Mouse (Mus musculus) kidney, embryonic 14.5 days (tissue): ENCODE measurements around the gene Slamf9. TPM values are rescaled to one million over a fixed set of nuclear protein-coding genes. Genes with fewer than 3 reads are reported as not detected.
A peak's percentile ranks its signal among the peaks of the same experiment; 100 is the strongest.

Experiments used
- ATAC-seq: fragments of 200-750 bp; cut with Nextera tagmentation; 2 replicates; pipeline ENCODE4 v1.8.0; 2017; ENCODE audit warnings: moderate number of reproducible peaks, mild to moderate bottlenecking, moderate TSS enrichment, moderate library complexity; ENCODE audit not compliant: low FRiP score, low TSS enrichment
- H3K27ac ChIP-seq: fragments of 300-500 bp; sonication (generic); 2 replicates; pipeline ENCODE4 v1.5.1; 2014; ENCODE audit warnings: low read depth, mild to moderate bottlenecking, low read length, moderate library complexity, mixed read lengths
- H3K27me3 ChIP-seq: fragments of 300-500 bp; sonication (generic); 2 replicates; pipeline ENCODE4 v1.6.1; 2014; ENCODE audit warnings: mild to moderate bottlenecking, low read length; ENCODE audit not compliant: control insufficient read depth, insufficient read depth
- H3K36me3 ChIP-seq: fragments of 300-500 bp; sonication (generic); 2 replicates; pipeline ENCODE4 v1.6.1; 2014; ENCODE audit warnings: low read length, mixed read lengths; ENCODE audit not compliant: control insufficient read depth, insufficient read depth
- H3K4me1 ChIP-seq: fragments of 300-500 bp; sonication (generic); 2 replicates; pipeline ENCODE4 v1.6.1; 2014; ENCODE audit warnings: low read length, mixed read lengths; ENCODE audit not compliant: control insufficient read depth, insufficient read depth
- H3K4me2 ChIP-seq: fragments of 300-500 bp; sonication (generic); replicated peaks from 2 replicates; pipeline ENCODE4 v1.6.1; 2014; ENCODE audit warnings: low read depth, mild to moderate bottlenecking, low read length
- H3K4me3 ChIP-seq: fragments of 300-500 bp; sonication (generic); 2 replicates; pipeline ENCODE4 v1.5.1; 2014; ENCODE audit warnings: mild to moderate bottlenecking, low read length
- H3K9ac ChIP-seq: fragments of 300-500 bp; sonication (generic); 2 replicates; pipeline ENCODE4 v1.6.1; 2014; ENCODE audit warnings: low read depth, mild to moderate bottlenecking, low read length, moderate library complexity
- H3K9me3 ChIP-seq: fragments of 300-500 bp; sonication (generic); 2 replicates; pipeline ENCODE4 v1.6.1; 2016; ENCODE audit warnings: low read length; ENCODE audit not compliant: control insufficient read depth
- WGBS: fragments of 180-500 bp; shearing (Covaris S2); extraction: QIAGEN DNeasy Blood & Tissue Kit; methylation state at CpG from one replicate; pipeline ENCODE4 v1.1.7; 2014; 5-methylcytosine and 5-hydroxymethylcytosine counted together
- polyA plus RNA-seq: library from polyadenylated mRNA; unstranded; fragments of >200 nt; fragmentation: Nextera tagmentation; extraction: Ambion mirVana; gene quantifications from 2 replicates; pipeline ENCODE4 v1.2.1, GENCODE M21; 2014

Slamf9 gene
- polyA plus RNA-seq, 1 experiment from 2014 or later: 0.74 TPM

DNA sequence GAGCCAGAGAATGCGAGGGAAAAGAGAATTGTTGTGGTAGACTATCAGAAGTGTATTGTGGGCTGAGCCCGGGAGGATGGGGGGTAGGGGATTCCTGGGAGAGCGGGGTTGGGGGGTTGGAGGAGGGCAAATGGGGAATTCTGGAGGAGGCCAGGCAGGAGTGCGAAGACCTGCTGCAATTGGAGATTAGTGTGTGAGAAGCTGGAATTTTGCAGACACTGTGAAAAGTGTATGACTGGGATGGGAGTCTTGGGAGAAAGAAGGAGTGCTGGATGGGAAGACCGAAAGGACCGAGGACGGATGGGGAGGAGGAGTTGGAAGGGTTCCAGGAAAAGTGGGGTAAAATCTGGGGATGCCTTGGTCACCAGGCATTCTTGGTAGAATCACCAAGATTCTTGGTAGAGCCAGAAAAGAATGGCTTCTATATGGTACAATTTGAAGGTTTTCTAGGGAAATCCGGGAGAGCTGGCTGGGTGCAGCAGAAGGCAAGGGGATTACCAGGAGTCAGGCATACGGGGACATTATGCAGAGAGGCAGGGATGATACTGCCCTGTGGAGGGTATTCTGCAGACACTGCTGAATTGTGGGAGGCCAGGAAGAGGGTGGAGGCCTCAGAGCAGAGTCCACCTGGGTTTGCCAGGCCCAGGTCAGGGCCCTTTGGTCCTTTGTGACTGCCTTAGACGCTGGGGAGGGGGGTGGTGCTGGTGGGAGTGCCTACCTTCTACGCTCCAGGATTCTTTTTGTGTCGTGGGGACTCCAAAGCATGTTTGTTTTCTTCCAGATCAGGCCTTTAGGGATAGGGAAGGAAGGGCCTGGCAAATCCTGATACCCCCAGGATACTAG, 7.6 kb downstream of the Slamf9 start:
- H3K27ac ChIP-seq: peak overlapping the region; percentile 45; the same call in 1 of the 2 replicates
- 3% methylated on average over 12 of the region's 12 CpGs for WGBS
- peak; percentile 16; the same call in 1 of the 2 replicates for ATAC-seq

DNA sequence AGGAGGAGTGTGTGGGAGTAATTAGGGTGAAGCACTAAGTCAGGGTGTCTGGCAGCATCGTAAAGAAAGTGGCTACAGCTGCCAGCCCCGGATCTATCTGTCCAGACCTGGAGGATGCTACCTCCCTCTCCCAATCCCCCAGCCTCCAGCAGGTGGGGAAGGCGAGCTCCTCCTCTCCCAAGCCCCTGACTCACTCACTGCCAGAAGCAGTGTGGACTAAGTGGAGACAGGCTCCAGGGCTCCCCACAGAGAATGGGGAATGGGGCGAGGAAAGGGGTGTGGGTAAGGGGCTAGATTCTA, 8.2 kb downstream of the Slamf9 start:
- H3K4me2 ChIP-seq: peak overlapping the region; percentile 81
- no peak overlapping the region for H3K27ac ChIP-seq
- H3K9ac ChIP-seq: peak overlapping the region; percentile 40
- H3K9me3 ChIP-seq: no peaks in the 10 kb centered on the region
- 22% methylated on average over 4 of the region's 4 CpGs for WGBS
- no peaks in the 10 kb centered on the region for H3K27me3 ChIP-seq
- peaks cover 9% of the 10 kb centered on the region; the same call in 1 of the 2 replicates for H3K36me3 ChIP-seq
- H3K4me3 ChIP-seq: peak overlapping the region; percentile 67
- peak; percentile 7; the same call in 1 of the 2 replicates for ATAC-seq
- peaks cover 34% of the 10 kb centered on the region for H3K4me1 ChIP-seq

More for the DNA sequence above, 7.6 kb downstream of the Slamf9 start:
- peak overlapping the region; percentile 67 for H3K4me3 ChIP-seq
- H3K4me2 ChIP-seq: peak overlapping the region; percentile 81
- H3K9me3 ChIP-seq: no peaks in the 10 kb centered on the region
- peaks cover 8% of the 10 kb centered on the region; the same call in 1 of the 2 replicates for H3K36me3 ChIP-seq
- no peaks in the 10 kb centered on the region for H3K27me3 ChIP-seq
- H3K9ac ChIP-seq: peak overlapping the region; percentile 58
- H3K4me1 ChIP-seq: peaks cover 34% of the 10 kb centered on the region

DNA sequence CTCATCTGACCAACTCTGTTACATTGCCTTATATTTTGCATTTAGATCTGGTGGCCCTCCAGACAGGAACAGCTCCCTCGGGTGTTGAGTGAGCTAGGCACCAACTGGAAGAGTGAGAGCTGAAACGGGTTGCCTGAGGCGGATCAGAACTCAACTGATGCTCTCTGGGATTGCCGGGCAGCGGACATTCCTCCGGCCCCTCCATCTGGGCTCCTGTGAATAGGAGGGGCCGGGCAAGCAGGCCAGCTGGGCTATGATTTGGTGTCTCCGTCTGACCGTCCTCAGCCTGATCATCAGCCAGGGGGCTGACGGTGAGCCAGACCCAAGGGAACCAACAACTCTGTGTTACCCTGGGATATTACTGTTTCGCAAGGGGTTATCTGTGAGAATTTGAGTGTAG, 9.1 kb downstream of the Slamf9 start:
- peaks cover 34% of the 10 kb centered on the region for H3K4me1 ChIP-seq
- H3K9ac ChIP-seq: peak overlapping the region; percentile 2; the same call in 1 of the 2 replicates

DNA sequence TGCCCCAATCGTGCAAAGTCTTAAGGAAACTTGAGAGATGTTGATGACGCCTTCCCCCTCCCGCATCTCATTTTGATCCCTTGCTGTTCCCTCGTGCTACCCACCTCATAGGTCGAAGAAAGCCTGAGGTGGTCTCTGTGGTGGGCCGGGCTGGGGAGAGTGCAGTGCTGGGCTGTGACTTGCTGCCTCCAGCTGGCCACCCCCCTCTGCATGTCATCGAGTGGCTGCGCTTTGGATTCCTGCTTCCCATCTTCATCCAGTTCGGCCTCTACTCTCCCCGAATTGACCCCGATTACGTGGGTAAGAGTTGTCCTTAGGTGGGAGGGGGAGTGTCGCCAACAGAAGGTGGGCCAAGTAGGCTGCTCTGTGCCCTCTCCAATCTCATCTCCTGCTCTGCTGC, 9.5 kb downstream of the Slamf9 start:
- peak overlapping the region; percentile 81; the same call in 1 of the 2 replicates for H3K4me2 ChIP-seq
- peaks cover 34% of the 10 kb centered on the region for H3K4me1 ChIP-seq
- peaks cover 13% of the 10 kb centered on the region; the same call in 1 of the 2 replicates for H3K36me3 ChIP-seq
- WGBS: 61% methylated on average over 13 of the region's 13 CpGs
- no peak overlapping the region for H3K27ac ChIP-seq
- ATAC-seq: no peak
- no peaks in the 10 kb centered on the region for H3K9me3 ChIP-seq
- H3K27me3 ChIP-seq: no peaks in the 10 kb centered on the region
- H3K9ac ChIP-seq: peak overlapping the region; percentile 2; the same call in 1 of the 2 replicates
- H3K4me3 ChIP-seq: no peak overlapping the region; the same call in 1 of the 2 replicates

More for the DNA sequence above, 9.1 kb downstream of the Slamf9 start:
- no peaks in the 10 kb centered on the region for H3K27me3 ChIP-seq
- WGBS: 27% methylated on average over 11 of the region's 11 CpGs
- no peak overlapping the region; the same call in 1 of the 2 replicates for H3K4me3 ChIP-seq
- peaks cover 13% of the 10 kb centered on the region; the same call in 1 of the 2 replicates for H3K36me3 ChIP-seq
- H3K9me3 ChIP-seq: no peaks in the 10 kb centered on the region
- no peak overlapping the region for H3K27ac ChIP-seq
- no peak for ATAC-seq
- peak overlapping the region; percentile 81 for H3K4me2 ChIP-seq

DNA sequence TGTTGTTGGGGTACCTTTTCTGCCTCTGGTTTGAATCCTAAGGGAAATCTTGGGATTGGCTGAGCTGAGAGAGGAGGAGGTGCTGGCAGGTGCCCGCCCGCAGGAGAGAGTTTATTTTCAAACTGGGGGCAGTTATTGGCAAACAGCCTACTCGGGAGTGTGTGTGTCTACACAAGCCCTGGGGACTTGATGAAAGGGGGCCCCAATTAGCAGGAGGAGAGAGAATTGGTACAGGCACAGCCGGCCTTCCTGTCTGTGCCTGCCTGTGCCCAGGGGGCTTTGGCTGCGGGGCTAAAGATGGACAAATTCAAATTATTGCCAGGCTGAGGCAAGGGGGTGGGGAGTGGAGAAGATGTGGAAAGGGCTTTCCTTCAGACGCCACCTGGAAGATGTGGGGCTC, 10.7 kb downstream of the Slamf9 start:
- peaks cover 34% of the 10 kb centered on the region for H3K4me1 ChIP-seq
- H3K4me3 ChIP-seq: no peak overlapping the region
- H3K27ac ChIP-seq: no peak overlapping the region
- peaks cover 13% of the 10 kb centered on the region; the same call in 1 of the 2 replicates for H3K36me3 ChIP-seq
- no peaks in the 10 kb centered on the region for H3K27me3 ChIP-seq
- 37% methylated on average over 6 of the region's 6 CpGs for WGBS
- ATAC-seq: no peak
- H3K4me2 ChIP-seq: no peak overlapping the region; the same call in 1 of the 2 replicates
- peak overlapping the region; percentile 33; the same call in 1 of the 2 replicates for H3K9ac ChIP-seq
- no peaks in the 10 kb centered on the region for H3K9me3 ChIP-seq

DNA sequence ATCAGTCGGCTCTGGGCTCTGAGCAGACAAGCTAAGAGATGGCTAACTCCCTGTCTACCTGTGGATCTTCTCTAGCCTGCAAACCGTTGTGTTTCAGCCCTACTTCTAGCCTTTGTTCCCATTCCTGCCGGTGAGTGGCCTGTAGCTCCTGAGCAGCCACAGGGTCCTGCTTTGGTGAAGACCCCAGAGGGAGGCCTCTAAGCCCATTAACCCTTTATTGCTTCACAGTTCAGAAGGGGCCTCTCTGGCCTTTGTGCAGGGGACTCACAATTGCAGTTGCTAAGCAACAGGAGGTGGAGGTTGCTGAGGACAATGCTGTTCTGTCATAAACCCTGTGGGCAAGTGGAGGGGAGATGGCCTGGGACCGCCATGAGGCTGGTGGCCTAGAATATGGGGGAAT, 11.1 kb downstream of the Slamf9 start:
- WGBS: 26% methylated on average over 4 of the region's 4 CpGs
- H3K9ac ChIP-seq: peak overlapping the region; percentile 33; the same call in 1 of the 2 replicates

DNA sequence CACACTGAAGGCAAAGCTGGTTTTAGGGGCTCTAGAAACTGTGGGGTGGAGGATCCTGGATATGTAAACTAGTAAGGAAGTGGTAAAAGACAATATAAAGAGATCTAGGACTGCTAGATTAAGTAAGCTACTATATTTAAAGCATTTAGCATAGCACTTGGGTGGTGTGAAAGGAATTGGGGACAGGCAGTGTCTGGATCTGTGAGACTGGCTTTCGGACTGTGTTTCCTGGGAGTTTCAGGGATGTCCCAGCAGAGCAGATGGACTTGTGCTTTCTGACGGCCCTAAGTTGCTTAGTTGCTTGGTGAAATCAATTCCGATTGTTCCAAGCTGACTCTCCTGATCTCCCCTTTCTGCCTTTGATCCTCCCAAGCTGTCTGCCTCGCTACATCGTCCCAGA, 11.5 kb downstream of the Slamf9 start:
- H3K27me3 ChIP-seq: no peaks in the 10 kb centered on the region
- no peak overlapping the region for H3K9ac ChIP-seq
- 58% methylated on average over 5 of the region's 5 CpGs for WGBS
- H3K27ac ChIP-seq: no peak overlapping the region
- H3K36me3 ChIP-seq: peaks cover 16% of the 10 kb centered on the region
- no peak overlapping the region for H3K4me2 ChIP-seq
- peaks cover 34% of the 10 kb centered on the region for H3K4me1 ChIP-seq
- ATAC-seq: no peak
- H3K9me3 ChIP-seq: no peaks in the 10 kb centered on the region
- no peak overlapping the region for H3K4me3 ChIP-seq

More for the DNA sequence above, 11.1 kb downstream of the Slamf9 start:
- Histone ChIP-seq H3K36me3 (peaks cover 13% of the 10 kb centered on the region; the same call in 1 of the 2 replicates), H3K4me1 (peaks cover 34% of the 10 kb centered on the region), H3K27me3 (no peaks in the 10 kb centered on the region), H3K4me3 (no peak overlapping the region), H3K27ac (no peak overlapping the region), H3K9me3 (no peaks in the 10 kb centered on the region), H3K4me2 (no peak overlapping the region; the same call in 1 of the 2 replicates)
- no peak for ATAC-seq

DNA sequence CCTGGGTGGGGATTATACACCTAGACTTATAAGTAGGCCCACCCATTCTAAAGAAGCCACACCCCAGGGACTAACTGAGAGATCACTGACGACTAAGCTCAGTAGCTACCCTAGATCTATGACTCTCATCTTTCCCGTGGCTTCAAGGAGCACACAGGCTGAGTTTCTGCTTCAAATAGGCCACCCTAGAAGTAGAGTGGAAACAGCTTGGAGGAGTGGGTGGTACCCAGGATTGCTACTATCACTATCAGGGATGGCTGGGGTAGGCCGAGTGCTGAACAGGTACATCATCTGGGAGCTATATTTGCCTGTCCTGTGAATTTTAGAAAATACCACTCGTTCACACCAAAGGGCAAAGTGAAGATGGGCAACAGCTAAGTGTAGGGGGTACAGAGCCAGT, 12.7 kb downstream of the Slamf9 start:
- Histone ChIP-seq H3K4me1 (peaks cover 34% of the 10 kb centered on the region), H3K9me3 (no peaks in the 10 kb centered on the region), H3K27me3 (no peaks in the 10 kb centered on the region), H3K4me3 (no peak overlapping the region), H3K27ac (no peak overlapping the region), H3K9ac (no peak overlapping the region), H3K36me3 (peaks cover 26% of the 10 kb centered on the region), H3K4me2 (no peak overlapping the region)
- WGBS: 78% methylated on average over 4 of the region's 4 CpGs
- no peak for ATAC-seq

DNA sequence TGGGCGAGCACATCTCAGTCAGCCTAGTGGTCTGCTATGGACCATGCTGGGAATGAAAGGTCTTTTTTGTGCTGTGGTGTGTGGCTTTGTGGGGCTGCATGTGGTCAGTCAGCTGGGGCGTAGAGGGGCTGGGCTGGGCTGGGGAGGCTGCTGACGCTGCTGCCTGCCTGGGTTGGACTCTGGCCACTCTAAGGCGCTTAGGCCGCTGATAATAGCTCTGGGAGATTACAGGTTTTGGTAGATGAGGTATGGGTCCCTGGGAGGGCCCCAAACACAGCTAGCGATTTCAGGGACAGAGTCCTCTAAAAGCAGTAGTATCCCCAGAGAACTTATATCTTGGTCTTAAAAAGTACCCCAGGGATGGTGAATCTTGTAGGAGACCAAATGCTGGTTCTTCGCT, 13.7 kb downstream of the Slamf9 start:
- WGBS: 93% methylated on average over 7 of the region's 7 CpGs
- no peak overlapping the region for H3K27ac ChIP-seq
- peaks cover 29% of the 10 kb centered on the region for H3K36me3 ChIP-seq
- H3K9me3 ChIP-seq: no peaks in the 10 kb centered on the region
- H3K4me3 ChIP-seq: no peak overlapping the region
- no peak overlapping the region for H3K4me2 ChIP-seq
- H3K4me1 ChIP-seq: peaks cover 24% of the 10 kb centered on the region
- H3K27me3 ChIP-seq: no peaks in the 10 kb centered on the region
- ATAC-seq: no peak
- H3K9ac ChIP-seq: no peak overlapping the region
